10 mouse cellular contexts compared by ENCODE assay signal in the genomic region with DNA sequence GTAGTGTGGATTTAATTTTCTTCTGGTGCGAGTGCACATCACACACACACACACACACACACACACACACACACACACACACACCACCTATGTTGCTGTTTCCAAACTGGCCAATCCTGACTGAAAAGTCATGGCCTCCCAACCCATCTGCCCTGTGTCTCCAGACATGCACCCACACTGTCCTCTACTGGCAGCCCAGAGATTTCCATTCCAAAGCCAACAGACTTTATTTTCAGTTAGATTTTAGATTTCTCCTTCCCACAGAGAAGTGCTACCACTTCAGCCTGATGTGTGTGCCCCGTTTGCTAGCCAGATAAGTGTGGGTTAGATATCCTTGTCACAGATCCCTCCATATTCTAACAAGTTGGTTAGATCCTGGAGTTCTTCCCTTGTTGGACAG. TPM values are rescaled to one million over a fixed set of nuclear protein-coding genes. Genes with fewer than 3 reads are reported as not detected.
DNase-seq lines count a peak whose midpoint lies in the region; ATAC-seq and TF ChIP-seq lines count a peak whose summit lies in the region.
"Had no signal": no experiment of that assay in that cellular context is flagged by ENCODE, and none has a peak within 500 bp of the region (broad histone marks: within the 10 kb centered on the region; RNA-seq: fewer than 3 reads in every experiment).

No protein-coding gene starts in this region.

- H3K36me3 ChIP-seq in kidney, adult 2 months (ENCODE audit: control insufficient read depth, insufficient read depth, low read length), result no peaks in the 10 kb centered on the region
- H3K36me3 ChIP-seq in kidney, embryonic 15.5 days, result peaks cover 5% of the 10 kb centered on the region; the same call in 1 of the 2 replicates
- 0 out of 2 replicates have a peak, but pooled peaks cover 5% of the 10 kb centered on the region for H3K36me3 ChIP-seq in embryonic facial prominence, embryonic 14.5 days (ENCODE audit: control insufficient read depth, insufficient read depth, low read length)
- no peaks in the 10 kb centered on the region for H3K36me3 ChIP-seq in midbrain, embryonic 11.5 days (ENCODE audit: control insufficient read depth, insufficient read depth, low read length)
- H3K36me3 ChIP-seq: embryonic facial prominence, embryonic 13.5 days; limb, embryonic 15.5 days had no signal

- no peak for ATAC-seq in kidney, embryonic 15.5 days (replicated peaks; ENCODE audit: low FRiP score)
- ATAC-seq in embryonic facial prominence, embryonic 14.5 days (ENCODE audit: low read depth), result no peak
- no peak for ATAC-seq in activated CD4-positive, CD25-positive, alpha-beta regulatory T cell, adult 4 months
- ATAC-seq in midbrain, embryonic 11.5 days (ENCODE audit: low FRiP score), result no peak

- H3K4me1 ChIP-seq in kidney, adult 2 months (ENCODE audit: control insufficient read depth, insufficient read depth, low read length), result no peaks in the 10 kb centered on the region; the same call in 1 of the 2 replicates
- peaks cover 11% of the 10 kb centered on the region; the same call in 1 of the 2 replicates for H3K4me1 ChIP-seq in kidney, embryonic 15.5 days
- H3K4me1 ChIP-seq in embryonic facial prominence, embryonic 14.5 days (ENCODE audit: control insufficient read depth, insufficient read depth, low read length), result no peaks in the 10 kb centered on the region
- no peaks in the 10 kb centered on the region for H3K4me1 ChIP-seq in midbrain, embryonic 11.5 days (ENCODE audit: control insufficient read depth, insufficient read depth, low read length)

- H3K27ac ChIP-seq in kidney, adult 2 months (ENCODE audit: insufficient read depth, low read depth, low read length), result no peak overlapping the region
- no peak overlapping the region for H3K27ac ChIP-seq in kidney, embryonic 15.5 days
- H3K27ac ChIP-seq in embryonic facial prominence, embryonic 14.5 days (replicated peaks; ENCODE audit: low read depth, low read length), result no peak overlapping the region
- H3K27ac ChIP-seq in midbrain, embryonic 11.5 days (ENCODE audit: low read depth, low read length), result no peak overlapping the region
- H3K27ac ChIP-seq: embryonic facial prominence, embryonic 13.5 days; limb, embryonic 15.5 days had no signal

- H3K27me3 ChIP-seq in kidney, adult 2 months (replicated peaks; ENCODE audit: control insufficient read depth, insufficient read depth, low read length), result no peaks in the 10 kb centered on the region
- H3K27me3 ChIP-seq in kidney, embryonic 15.5 days, result no peaks in the 10 kb centered on the region
- H3K27me3 ChIP-seq in embryonic facial prominence, embryonic 14.5 days (replicated peaks; ENCODE audit: control insufficient read depth, insufficient read depth, low read length), result no peaks in the 10 kb centered on the region
- no peaks in the 10 kb centered on the region for H3K27me3 ChIP-seq in midbrain, embryonic 11.5 days (ENCODE audit: control insufficient read depth, insufficient read depth, low read length)
- H3K27me3 ChIP-seq: embryonic facial prominence, embryonic 13.5 days; limb, embryonic 15.5 days had no signal

- no peak for TF ChIP-seq POLR2A in kidney, adult 2 months (IDR thresholded peaks at IDR 0.05; ENCODE audit: low read depth, low read length)

- no peak overlapping the region for H3K9ac ChIP-seq in kidney, embryonic 15.5 days
- H3K9ac ChIP-seq in embryonic facial prominence, embryonic 14.5 days (ENCODE audit: low read depth, low read length), result no peak overlapping the region
- H3K9ac ChIP-seq in midbrain, embryonic 11.5 days (ENCODE audit: low read length), result no peak overlapping the region
- H3K9ac ChIP-seq: embryonic facial prominence, embryonic 13.5 days; limb, embryonic 15.5 days had no signal

- peak; percentile 86 for TF ChIP-seq CTCF in kidney, adult 2 months (conservative IDR thresholded peaks at IDR 0.05; ENCODE audit: insufficient read depth, insufficient read length, low read depth, low read length)

- H3K4me3 ChIP-seq in kidney, adult 2 months (ENCODE audit: insufficient read depth, low read depth, low read length), result no peak overlapping the region
- H3K4me3 ChIP-seq in kidney, embryonic 15.5 days (replicated peaks), result no peak overlapping the region
- H3K4me3 ChIP-seq in embryonic facial prominence, embryonic 14.5 days (ENCODE audit: low read depth, low read length), result no peak overlapping the region
- no peak overlapping the region for H3K4me3 ChIP-seq in midbrain, embryonic 11.5 days (ENCODE audit: low read depth, low read length)
- H3K4me3 ChIP-seq: embryonic facial prominence, embryonic 13.5 days; limb, embryonic 15.5 days had no signal

- DNase-seq in kidney, adult 2 months, result peak; percentile 49
- DNase-seq in CD4-positive helper T cell, adult 2 months (ENCODE audit: low read depth, low spot score), result peak; percentile 18
- peak; percentile 75 for DNase-seq in adrenal gland, postnatal 10 days
- peak; percentile 45 for DNase-seq in embryonic facial prominence, embryonic 14.5 days (ENCODE audit: low spot score)
- peak; percentile 55 for DNase-seq in retina, embryonic 14.5 days (ENCODE audit: low spot score)
- no peak for DNase-seq in midbrain, embryonic 11.5 days (ENCODE audit: low spot score, missing footprints)

- no peaks in the 10 kb centered on the region for H3K9me3 ChIP-seq in kidney, embryonic 15.5 days (replicated peaks)
- H3K9me3 ChIP-seq in embryonic facial prominence, embryonic 14.5 days (ENCODE audit: control insufficient read depth, low read length), result no peaks in the 10 kb centered on the region
- H3K9me3 ChIP-seq in midbrain, embryonic 11.5 days (ENCODE audit: control insufficient read depth, low read length), result no peaks in the 10 kb centered on the region
- H3K9me3 ChIP-seq: embryonic facial prominence, embryonic 13.5 days; limb, embryonic 15.5 days had no signal

- H3K4me2 ChIP-seq in kidney, embryonic 15.5 days, result no peak overlapping the region
- no peak overlapping the region for H3K4me2 ChIP-seq in embryonic facial prominence, embryonic 14.5 days (ENCODE audit: low read depth, low read length)
- H3K4me2 ChIP-seq in midbrain, embryonic 11.5 days, result no peak overlapping the region
- H3K4me2 ChIP-seq: embryonic facial prominence, embryonic 13.5 days; limb, embryonic 15.5 days had no signal

- WGBS in kidney, adult 2 months, result 62% methylated on average over 2 of the region's 2 CpGs
- 60% methylated on average over 2 of the region's 2 CpGs for WGBS in kidney, embryonic 15.5 days
- 47% methylated on average over 2 of the region's 2 CpGs for WGBS in embryonic facial prominence, embryonic 14.5 days
- WGBS in midbrain, embryonic 11.5 days, result 63% methylated on average over 2 of the region's 2 CpGs

RNA-seq across cellular contexts. Expression of a gene that starts 59.8 kb away (rescaled TPM):
- 4.1 and 4.3 TPM in 2 replicates for polyA plus RNA-seq in kidney, adult 2 months (2012; rRNA removed)
- polyA plus RNA-seq in kidney, embryonic 15.5 days (2015; fragmentation: Nextera tagmentation; extraction: Ambion mirVana), result 5.4 and 5.6 TPM in 2 replicates
- 1 to 10 TPM; 5.4 to 8.2 TPM for total RNA-seq in adrenal gland, postnatal 10 days (2021)
- 4.6 and 5.8 TPM in 2 replicates for polyA plus RNA-seq in embryonic facial prominence, embryonic 14.5 days (2014; fragmentation: Nextera tagmentation; extraction: Ambion mirVana)
- polyA plus RNA-seq in activated CD4-positive, CD25-positive, alpha-beta regulatory T cell, adult 4 months (2017; shearing (Covaris generic)), result 1 to 10 TPM; 1.8 to 2.0 TPM
- polyA plus RNA-seq in midbrain, embryonic 11.5 days (2014; fragmentation: Nextera tagmentation; extraction: Ambion mirVana), result 7.7 and 7.9 TPM in 2 replicates

RNA-seq across cellular contexts. Expression of a gene that starts 59.8 kb away (rescaled TPM):
- 25.4 and 39.5 TPM in 2 replicates for polyA plus RNA-seq in kidney, adult 2 months (2012; rRNA removed)
- polyA plus RNA-seq in kidney, embryonic 15.5 days (2015; fragmentation: Nextera tagmentation; extraction: Ambion mirVana), result 166 and 184 TPM in 2 replicates
- total RNA-seq in adrenal gland, postnatal 10 days (2021), result 10 to 100 TPM; 90.9 to 96.9 TPM
- polyA plus RNA-seq in embryonic facial prominence, embryonic 14.5 days (2014; fragmentation: Nextera tagmentation; extraction: Ambion mirVana), result 171 and 172 TPM in 2 replicates
- polyA plus RNA-seq in activated CD4-positive, CD25-positive, alpha-beta regulatory T cell, adult 4 months (2017; shearing (Covaris generic)), result 100 to 1,000 TPM in 1 of 2 experiments, 10 to 100 TPM in 1; 96.4 to 102 TPM
- 169 and 171 TPM in 2 replicates for polyA plus RNA-seq in midbrain, embryonic 11.5 days (2014; fragmentation: Nextera tagmentation; extraction: Ambion mirVana)
